Mouse (Mus musculus): ENCODE results near the gene Plekha6. TPM values are rescaled to one million over a fixed set of nuclear protein-coding genes. Genes with fewer than 3 reads are reported as not detected.

Plekha6 gene
- polyA plus RNA-seq, 1 experiment from 2014 or later = 12.5 TPM

DNA sequence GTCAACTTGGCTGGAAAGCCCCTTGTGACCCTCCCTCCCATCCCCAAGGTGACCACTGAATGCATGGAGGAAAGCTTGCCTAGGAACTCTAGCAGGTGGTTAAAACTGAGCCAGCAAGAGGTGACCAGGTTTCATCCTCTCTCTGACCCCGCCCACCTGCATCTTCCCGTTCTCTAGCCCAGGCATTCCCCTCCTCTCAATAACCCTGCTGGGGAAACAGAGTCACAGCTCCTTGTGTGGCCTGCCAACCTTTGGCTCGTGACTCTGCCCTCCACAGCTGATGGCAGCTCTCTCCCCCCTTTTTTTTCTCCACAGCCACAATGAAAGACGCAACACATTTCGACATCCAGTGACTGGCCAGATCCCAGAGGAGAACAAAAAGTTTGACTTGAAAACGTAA, 94.7 kb downstream of the Plekha6 start:
- peaks cover 8% of the 10 kb centered on the region; the same call in 1 of the 2 replicates for H3K27me3 ChIP-seq (ENCODE audit: low read depth, poor library complexity, severe bottlenecking)
- H3K9me3 ChIP-seq (replicated peaks) = no peaks in the 10 kb centered on the region
- 73% methylated on average over 6 of the region's 6 CpGs for WGBS
- no peak overlapping the region for H3K4me3 ChIP-seq
- no peak for DNase-seq (ENCODE audit: low spot score)
- peaks cover 63% of the 10 kb centered on the region for H3K36me3 ChIP-seq
- H3K27ac ChIP-seq (replicated peaks) = no peak overlapping the region
- peaks cover 53% of the 10 kb centered on the region for H3K4me1 ChIP-seq

DNA sequence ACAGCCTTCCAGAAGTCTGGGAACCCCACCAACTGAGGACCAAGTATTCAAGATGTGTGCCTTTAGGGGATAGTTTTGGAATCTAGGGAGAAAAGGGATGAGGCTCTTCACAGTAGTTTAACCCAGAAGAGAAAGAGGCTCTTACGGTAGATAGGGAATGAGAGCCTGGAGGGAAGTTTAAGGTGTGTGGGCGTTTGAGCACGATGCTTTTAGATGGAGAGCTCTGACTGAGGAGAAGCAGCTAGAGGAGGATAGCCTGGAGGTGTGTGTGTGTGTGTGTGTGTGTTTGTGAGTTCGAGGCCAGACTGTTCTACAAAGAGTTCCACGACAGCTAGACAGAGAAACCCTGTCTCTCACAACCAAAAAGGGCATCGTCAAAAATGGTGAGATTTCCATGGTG, 98.6 kb downstream of the Plekha6 start:
- 0 out of 2 replicates have a peak, but pooled peaks cover 7% of the 10 kb centered on the region for H3K27me3 ChIP-seq (ENCODE audit: low read depth, poor library complexity, severe bottlenecking)
- 97% methylated on average over 6 of the region's 6 CpGs for WGBS
- peaks cover 83% of the 10 kb centered on the region for H3K36me3 ChIP-seq
- no peaks in the 10 kb centered on the region for H3K9me3 ChIP-seq (replicated peaks)
- H3K4me3 ChIP-seq = no peak overlapping the region
- DNase-seq (ENCODE audit: low spot score) = no peak
- H3K27ac ChIP-seq (replicated peaks) = no peak overlapping the region
- peaks cover 39% of the 10 kb centered on the region for H3K4me1 ChIP-seq

DNA sequence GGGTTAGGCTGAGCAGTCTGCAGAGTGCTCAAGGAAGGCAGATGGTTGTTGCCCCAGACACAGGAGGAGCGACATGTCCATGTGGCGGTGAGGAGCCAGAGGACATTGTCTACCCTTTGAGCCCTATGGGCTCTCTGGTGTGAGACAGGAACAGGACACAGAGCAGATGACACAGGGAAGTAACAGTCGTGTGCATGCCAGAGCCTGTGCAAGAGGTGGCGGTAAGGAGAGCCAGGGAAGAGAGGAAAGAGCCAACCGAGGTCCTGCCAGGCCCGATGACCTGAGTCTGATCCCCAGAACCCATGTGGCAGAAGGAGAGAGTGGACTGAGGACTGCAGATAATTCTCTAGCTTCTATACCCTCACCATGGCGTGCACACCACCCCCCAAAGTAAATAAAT, 99.1 kb downstream of the Plekha6 start:
- no peaks in the 10 kb centered on the region for H3K9me3 ChIP-seq (replicated peaks)
- H3K36me3 ChIP-seq = peaks cover 83% of the 10 kb centered on the region
- peaks cover 39% of the 10 kb centered on the region for H3K4me1 ChIP-seq
- DNase-seq (ENCODE audit: low spot score) = no peak
- 0 out of 2 replicates have a peak, but pooled peaks cover 7% of the 10 kb centered on the region for H3K27me3 ChIP-seq (ENCODE audit: low read depth, poor library complexity, severe bottlenecking)
- H3K27ac ChIP-seq (replicated peaks) = no peak overlapping the region
- no peak overlapping the region for H3K4me3 ChIP-seq
- 89% methylated on average over 7 of the region's 7 CpGs for WGBS

DNA sequence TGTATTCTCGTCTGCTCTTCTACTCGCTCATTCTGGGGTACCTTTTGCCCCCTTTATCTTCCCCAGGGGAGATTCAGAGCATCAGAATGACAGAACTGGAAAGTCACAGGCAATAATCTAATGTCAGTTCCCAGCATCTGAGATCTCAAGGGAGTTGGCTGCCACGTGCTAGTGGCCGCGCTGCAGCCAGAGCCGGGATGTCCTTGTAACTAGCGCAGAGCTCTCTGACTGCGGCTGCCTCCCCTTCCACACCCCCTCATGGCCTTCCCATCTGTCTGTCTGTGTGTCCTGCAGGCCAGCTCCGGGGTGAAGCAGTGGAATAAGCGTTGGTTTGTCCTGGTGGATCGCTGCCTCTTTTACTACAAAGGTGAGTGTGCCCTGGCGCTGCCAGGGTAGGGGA, 100.4 kb downstream of the Plekha6 start:
- Histone ChIP-seq H3K9me3 (replicated peaks) (no peaks in the 10 kb centered on the region), H3K27me3 (ENCODE audit: low read depth, poor library complexity, severe bottlenecking) (0 out of 2 replicates have a peak, but pooled peaks cover 7% of the 10 kb centered on the region), H3K4me3 (no peak overlapping the region), H3K27ac (replicated peaks) (0 out of 2 replicates have a peak overlapping the region, but pooled peaks have one; percentile 9), H3K36me3 (peaks cover 80% of the 10 kb centered on the region), H3K4me1 (peaks cover 40% of the 10 kb centered on the region)
- 78% methylated on average over 12 of the region's 12 CpGs for WGBS
- DNase-seq (ENCODE audit: low spot score) = no peak

DNA sequence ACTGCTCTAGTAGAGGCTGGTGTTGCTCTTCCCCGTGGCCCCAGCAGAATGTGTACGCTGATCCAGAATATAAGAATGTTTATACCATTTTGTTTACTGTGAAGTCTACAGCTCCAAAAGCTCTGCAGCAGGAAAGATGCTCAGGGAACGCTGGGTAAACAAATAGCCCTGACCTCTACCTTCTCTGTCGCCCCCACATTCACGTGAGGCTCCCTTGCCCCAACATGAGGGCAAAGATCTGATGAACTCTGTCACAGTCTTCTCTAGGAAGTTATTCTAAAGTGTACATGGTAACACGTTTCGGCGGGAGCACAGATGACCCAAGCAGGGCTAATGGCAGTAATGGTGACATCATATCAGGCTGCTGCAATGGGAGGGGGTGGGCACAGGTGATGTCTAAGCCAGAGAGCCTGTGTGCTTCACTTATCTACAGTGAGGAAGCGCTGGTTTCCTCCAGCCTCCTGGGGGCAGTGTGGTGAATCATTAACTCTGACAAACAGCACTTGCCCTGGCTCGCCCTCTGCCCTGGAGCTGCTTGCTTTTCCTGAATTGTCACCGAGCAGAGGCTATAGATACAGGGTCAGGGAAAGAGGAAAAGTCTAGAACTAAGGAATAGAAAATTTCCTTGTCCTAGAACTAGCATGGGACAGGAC, 101.2 kb downstream of the Plekha6 start:
- Histone ChIP-seq H3K36me3 (peaks cover 80% of the 10 kb centered on the region), H3K4me3 (no peak overlapping the region), H3K27ac (replicated peaks) (no peak overlapping the region), H3K4me1 (peaks cover 43% of the 10 kb centered on the region), H3K9me3 (replicated peaks) (no peaks in the 10 kb centered on the region), H3K27me3 (ENCODE audit: low read depth, poor library complexity, severe bottlenecking) (0 out of 2 replicates have a peak, but pooled peaks cover 7% of the 10 kb centered on the region)
- WGBS = 74% methylated on average over 11 of the region's 11 CpGs
- no peak for DNase-seq (ENCODE audit: low spot score)

DNA sequence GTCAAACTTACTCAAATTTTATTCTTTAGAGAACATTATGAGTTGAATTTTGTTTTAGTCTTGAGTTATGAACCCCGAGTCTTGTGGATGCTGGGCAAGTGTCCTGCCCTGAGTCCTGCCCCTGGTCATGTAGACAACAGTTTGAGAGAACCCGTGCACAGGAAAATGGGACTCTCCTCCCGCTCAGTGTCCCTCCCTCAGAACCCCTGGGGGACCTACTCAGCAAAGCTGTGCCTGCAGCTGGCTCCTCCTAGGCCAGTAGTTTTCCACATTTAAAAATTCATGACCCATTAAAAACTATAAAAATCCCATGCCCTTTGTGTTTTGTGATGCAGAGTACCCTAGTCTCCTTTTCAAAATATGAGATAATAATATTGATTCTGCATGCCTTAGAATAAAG, 103.1 kb downstream of the Plekha6 start:
- 67% methylated on average over 3 of the region's 3 CpGs for WGBS
- peaks cover 80% of the 10 kb centered on the region for H3K36me3 ChIP-seq
- DNase-seq (ENCODE audit: low spot score) = no peak
- peaks cover 43% of the 10 kb centered on the region for H3K4me1 ChIP-seq
- no peaks in the 10 kb centered on the region for H3K9me3 ChIP-seq (replicated peaks)
- H3K4me3 ChIP-seq = no peak overlapping the region
- peak overlapping the region; percentile 81 for H3K27ac ChIP-seq (replicated peaks)
- H3K27me3 ChIP-seq (ENCODE audit: low read depth, poor library complexity, severe bottlenecking) = 0 out of 2 replicates have a peak, but pooled peaks cover 7% of the 10 kb centered on the region

DNA sequence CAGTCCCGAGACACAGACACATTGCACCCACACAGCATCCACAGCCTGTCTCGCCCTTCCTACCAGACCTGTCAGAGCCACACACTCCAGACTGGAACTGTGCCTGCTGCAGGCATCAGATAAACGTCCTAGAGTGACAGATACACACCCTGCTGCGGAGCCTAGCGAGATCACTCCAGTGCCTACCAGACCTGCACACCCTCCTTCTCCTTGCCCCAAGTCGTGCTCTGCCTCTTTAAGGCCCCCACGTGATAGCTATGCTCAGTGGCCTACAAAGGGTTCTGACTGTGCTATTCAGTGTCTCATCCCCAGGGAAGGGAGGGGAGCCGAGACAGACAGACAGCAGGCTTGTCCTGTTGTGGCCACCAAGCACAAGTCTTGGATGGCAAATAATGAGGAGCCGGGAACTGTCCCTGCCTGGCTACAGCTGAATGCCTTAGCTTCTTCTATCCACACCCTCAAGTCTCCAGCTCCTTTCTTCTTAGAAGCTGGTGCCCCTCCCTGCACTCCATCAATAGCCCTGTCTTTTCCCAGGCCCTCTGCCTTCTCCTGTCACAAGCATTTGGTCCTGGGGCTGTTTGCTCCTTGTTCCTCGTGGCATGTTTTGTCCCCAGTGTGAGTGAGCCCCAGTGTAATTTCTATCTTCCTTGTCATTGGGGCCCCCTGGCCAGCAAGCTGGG, 103.9 kb downstream of the Plekha6 start:
- peak; percentile 51 for DNase-seq (ENCODE audit: low spot score)

DNA sequence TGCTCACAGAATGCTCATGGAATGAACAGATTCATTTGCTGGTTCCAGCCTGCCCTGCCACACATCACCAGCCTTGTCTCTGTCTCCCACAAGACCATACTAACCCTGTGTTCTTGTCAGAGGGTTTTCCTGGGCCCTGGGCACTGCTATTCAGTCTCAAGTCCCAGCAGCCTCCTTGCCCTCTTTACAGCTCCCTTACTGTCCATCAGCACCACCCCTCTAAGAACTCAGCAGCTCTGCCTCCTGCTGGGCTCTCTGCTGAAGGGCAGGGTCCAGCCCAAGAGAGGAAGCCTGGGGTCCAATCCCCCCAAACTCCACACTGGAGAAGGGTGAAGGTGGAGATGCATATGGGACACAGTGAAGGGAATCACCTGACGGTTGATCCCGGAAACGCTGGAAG, 104.5 kb downstream of the Plekha6 start:
- Histone ChIP-seq H3K36me3 (peaks cover 80% of the 10 kb centered on the region), H3K4me1 (peaks cover 43% of the 10 kb centered on the region), H3K4me3 (no peak overlapping the region), H3K27me3 (ENCODE audit: low read depth, poor library complexity, severe bottlenecking) (0 out of 2 replicates have a peak, but pooled peaks cover 7% of the 10 kb centered on the region), H3K9me3 (replicated peaks) (no peaks in the 10 kb centered on the region), H3K27ac (replicated peaks) (peak overlapping the region; percentile 81)
- 65% methylated on average over 3 of the region's 3 CpGs for WGBS
- no peak for DNase-seq (ENCODE audit: low spot score)

More for the DNA sequence above, 103.9 kb downstream of the Plekha6 start:
- Histone ChIP-seq H3K4me1 (peaks cover 43% of the 10 kb centered on the region), H3K36me3 (peaks cover 80% of the 10 kb centered on the region), H3K4me3 (peak overlapping the region; percentile 18; the same call in 1 of the 2 replicates), H3K27me3 (ENCODE audit: low read depth, poor library complexity, severe bottlenecking) (0 out of 2 replicates have a peak, but pooled peaks cover 7% of the 10 kb centered on the region), H3K27ac (replicated peaks) (peak overlapping the region; percentile 81), H3K9me3 (replicated peaks) (no peaks in the 10 kb centered on the region)
- 21% methylated on average over 10 of the region's 10 CpGs for WGBS

DNA sequence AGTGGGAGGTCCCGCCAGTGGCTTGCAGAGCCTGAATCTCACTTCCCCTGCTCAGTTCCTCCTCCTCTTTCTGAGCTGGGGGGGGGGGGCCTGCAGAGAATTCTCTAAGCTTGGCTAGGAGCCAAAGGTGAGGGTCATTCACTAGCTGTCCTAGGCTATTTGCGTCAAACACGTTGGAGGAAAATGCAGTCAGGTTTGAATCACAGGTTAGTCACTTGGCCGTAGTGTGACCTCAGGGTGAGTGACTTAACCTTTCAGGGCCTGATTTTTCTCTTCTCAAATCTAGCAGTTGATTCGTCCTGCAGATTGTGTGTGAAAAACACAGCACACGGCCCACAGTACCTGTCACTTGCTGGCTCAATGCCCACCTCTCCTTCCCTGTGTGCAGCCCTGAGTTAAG, 106.3 kb downstream of the Plekha6 start:
- Histone ChIP-seq H3K27ac (replicated peaks) (no peak overlapping the region; the same call in 1 of the 2 replicates), H3K27me3 (ENCODE audit: low read depth, poor library complexity, severe bottlenecking) (no peaks in the 10 kb centered on the region), H3K9me3 (replicated peaks) (no peaks in the 10 kb centered on the region), H3K4me3 (no peak overlapping the region), H3K36me3 (peaks cover 80% of the 10 kb centered on the region), H3K4me1 (peaks cover 35% of the 10 kb centered on the region)
- DNase-seq (ENCODE audit: low spot score) = no peak
- WGBS = 76% methylated on average over 6 of the region's 6 CpGs

DNA sequence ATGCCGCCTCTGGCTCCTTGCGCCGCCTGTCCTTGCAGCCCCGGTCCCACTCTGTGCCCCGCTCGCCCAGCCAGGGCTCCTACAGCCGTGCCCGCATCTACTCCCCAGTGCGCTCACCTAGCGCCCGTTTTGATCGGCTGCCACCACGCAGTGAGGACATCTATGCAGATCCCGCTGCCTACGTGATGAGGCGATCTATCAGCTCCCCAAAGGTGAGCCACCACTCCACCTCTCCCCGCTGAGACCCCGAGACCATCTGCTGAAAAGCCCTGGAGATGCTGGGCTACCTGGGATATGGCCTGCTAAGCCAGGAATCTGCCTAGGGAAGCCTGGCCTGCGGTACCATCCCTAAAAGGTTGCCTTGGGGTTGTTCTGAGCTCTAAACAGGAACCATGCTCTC, 110.2 kb downstream of the Plekha6 start:
- H3K27ac ChIP-seq (replicated peaks) = no peak overlapping the region
- no peak overlapping the region for H3K4me3 ChIP-seq
- peaks cover 96% of the 10 kb centered on the region for H3K36me3 ChIP-seq
- H3K9me3 ChIP-seq (replicated peaks) = no peaks in the 10 kb centered on the region
- peaks cover 29% of the 10 kb centered on the region for H3K4me1 ChIP-seq
- no peak for DNase-seq (ENCODE audit: low spot score)
- no peaks in the 10 kb centered on the region for H3K27me3 ChIP-seq (ENCODE audit: low read depth, poor library complexity, severe bottlenecking)
- 89% methylated on average over 19 of the region's 19 CpGs for WGBS

DNA sequence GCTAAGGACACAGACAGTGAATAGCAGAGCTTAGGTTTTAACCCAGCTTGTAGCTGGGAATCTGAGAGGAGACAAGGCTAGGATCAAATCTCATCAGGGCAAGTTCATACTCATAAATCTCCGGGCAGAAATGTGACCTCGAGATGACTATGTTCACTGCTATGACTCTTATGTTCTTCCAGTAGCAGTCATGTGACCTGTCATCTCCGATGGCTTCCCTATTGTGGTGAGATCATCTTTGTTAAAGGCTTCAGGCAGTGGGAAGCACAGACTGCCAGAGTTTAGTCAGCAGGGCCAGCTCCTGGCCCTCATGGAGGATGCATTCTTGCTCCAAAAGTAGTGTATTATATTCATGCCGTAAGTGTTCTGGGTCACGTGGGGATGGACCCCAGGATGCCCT, 113.0 kb downstream of the Plekha6 start:
- no peak for DNase-seq (ENCODE audit: low spot score)
- WGBS = 85% methylated on average over 5 of the region's 5 CpGs
- Histone ChIP-seq H3K36me3 (peaks cover 95% of the 10 kb centered on the region), H3K27me3 (ENCODE audit: low read depth, poor library complexity, severe bottlenecking) (no peaks in the 10 kb centered on the region), H3K4me1 (peaks cover 29% of the 10 kb centered on the region), H3K9me3 (replicated peaks) (no peaks in the 10 kb centered on the region), H3K27ac (replicated peaks) (peak overlapping the region; percentile 25; the same call in 1 of the 2 replicates), H3K4me3 (no peak overlapping the region)

DNA sequence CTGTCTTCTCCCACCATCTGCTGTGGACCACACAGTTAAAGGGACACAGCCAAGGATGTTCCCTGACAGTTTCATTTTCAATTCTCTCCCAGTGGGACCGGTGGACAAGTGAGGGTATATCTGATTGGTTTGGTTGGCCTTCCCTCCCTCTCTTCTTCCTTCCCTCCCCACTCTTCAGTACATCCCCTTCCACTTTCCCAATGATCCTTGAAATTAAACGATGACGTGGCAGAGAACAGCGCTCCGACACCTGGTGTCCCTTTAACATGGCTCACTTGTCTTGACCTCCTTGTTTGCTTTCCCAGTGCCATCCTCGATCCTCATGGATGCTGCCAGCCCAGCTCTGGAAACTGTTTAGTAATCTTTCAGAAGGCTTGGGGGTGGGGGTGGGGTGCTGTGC, 114.5 kb downstream of the Plekha6 start:
- Histone ChIP-seq H3K4me1 (peaks cover 32% of the 10 kb centered on the region), H3K36me3 (peaks cover 95% of the 10 kb centered on the region), H3K9me3 (replicated peaks) (no peaks in the 10 kb centered on the region), H3K27me3 (ENCODE audit: low read depth, poor library complexity, severe bottlenecking) (no peaks in the 10 kb centered on the region), H3K4me3 (no peak overlapping the region), H3K27ac (replicated peaks) (0 out of 2 replicates have a peak overlapping the region, but pooled peaks have one; percentile 14)
- 80% methylated on average over 6 of the region's 6 CpGs for WGBS
- DNase-seq (ENCODE audit: low spot score) = no peak

Data from midbrain, embryonic 10.5 days (tissue).